Mouse (Mus musculus) erythroblast, embryonic 14.5 days (primary cell): ENCODE results near the gene Tns2.

ENCODE experiments used
- GATA1 ChIP-seq: IDR thresholded peaks from 2 replicates; pipeline ENCODE4 v1.6.1; 2012; ENCODE audit warnings: low read length, inconsistent platforms, mixed read lengths
- TAL1 ChIP-seq: IDR thresholded peaks from 3 replicates; pipeline ENCODE4 v1.6.1; 2012; ENCODE audit warnings: low read length, inconsistent platforms, mixed read lengths

DNA sequence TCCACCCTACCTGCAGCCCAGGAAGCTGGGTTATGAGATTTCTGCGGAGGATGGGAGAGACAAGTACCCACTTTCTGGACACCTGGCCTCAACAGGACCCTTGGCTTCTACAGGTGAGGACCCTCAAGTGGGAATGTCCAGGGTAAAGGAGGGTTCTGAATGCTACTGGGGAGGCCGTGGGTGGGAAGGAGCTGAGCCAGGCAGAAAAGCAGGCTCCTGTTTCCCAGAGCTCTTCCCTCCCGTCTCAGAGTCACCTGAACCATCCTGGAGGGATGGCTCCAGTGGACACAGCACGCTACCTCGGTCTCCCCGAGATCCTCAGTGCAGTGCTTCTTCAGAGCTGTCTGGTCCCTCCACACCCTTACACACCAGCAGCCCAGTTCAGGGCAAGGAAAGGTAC lies 12.0 kb downstream of the Tns2 start:
- no peak for TF ChIP-seq TAL1
- no peak for TF ChIP-seq GATA1
